ENCODE assay signal across 30 mouse cellular contexts in the genomic region with DNA sequence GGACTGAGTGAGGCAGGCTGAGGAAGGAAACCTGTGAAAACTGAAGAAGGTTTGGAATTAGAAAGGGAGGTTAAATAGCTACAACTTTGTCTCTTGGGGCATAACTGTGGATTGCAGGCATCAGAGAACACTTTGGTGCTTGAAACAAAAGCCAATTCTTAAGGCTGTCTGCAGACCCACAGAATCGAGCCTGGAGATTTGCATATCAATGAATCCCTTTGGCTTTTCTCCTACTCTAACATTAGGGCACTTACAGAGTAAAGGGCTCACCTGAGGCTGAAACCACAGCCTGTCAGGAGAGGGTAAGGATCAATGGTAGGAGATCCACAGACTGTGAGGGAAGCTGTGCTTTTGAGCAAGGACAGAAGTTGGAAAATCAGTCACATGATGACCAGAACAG. TPM values are rescaled to one million over a fixed set of nuclear protein-coding genes. Genes with fewer than 3 reads are reported as not detected.
DNase-seq lines count a peak whose midpoint lies in the region; ATAC-seq and TF ChIP-seq lines count a peak whose summit lies in the region.
"Had no signal": no experiment of that assay in that cellular context is flagged by ENCODE, and none has a peak within 500 bp of the region (broad histone marks: within the 10 kb centered on the region; RNA-seq: fewer than 3 reads in every experiment).

No protein-coding gene starts in this region.

- no peak for ATAC-seq in forebrain, postnatal 0 days
- ATAC-seq in intestine, embryonic 15.5 days, result no peak
- no peak for ATAC-seq in inflammation-experienced regulatory T-cells, adult 6 months
- ATAC-seq: CD4-positive, CD25-positive, alpha-beta regulatory T cell, adult 4 months; forebrain, embryonic 13.5 days; forebrain, embryonic 15.5 days; Patski had no signal

- no peak overlapping the region for H3K4me2 ChIP-seq in forebrain, postnatal 0 days (ENCODE audit: low read depth)
- H3K4me2 ChIP-seq in intestine, embryonic 15.5 days (replicated peaks), result no peak overlapping the region
- H3K4me2 ChIP-seq: embryonic facial prominence, embryonic 13.5 days; embryonic facial prominence, embryonic 15.5 days; forebrain, embryonic 13.5 days; forebrain, embryonic 15.5 days had no signal

- peak; percentile 1 for DNase-seq in forebrain, postnatal 0 days
- no peak for DNase-seq in forebrain, embryonic 10.5 days (ENCODE audit: extremely low spot score, low spot score)
- DNase-seq in ES-CJ7 (ENCODE audit: low read depth, low spot score), result peak; percentile 70
- peak; percentile 76 for DNase-seq in R1 (ENCODE audit: low read depth, low spot score)
- DNase-seq in ZHBTc4 (ENCODE audit: low read depth, low spot score), result peak; percentile 75
- DNase-seq in retina, embryonic 14.5 days (ENCODE audit: low spot score), result no peak
- DNase-seq: adrenal gland, adult 2 months; adrenal gland, postnatal 10 days; adrenal gland, postnatal 25 days; B cell, adult 2 months; cerebellum, adult 11-12 months; cerebellum, adult 2 months; cerebellum, adult 9-11 months; cerebellum, postnatal 14 days; cerebellum, postnatal 36 days; embryo, embryonic 11 days had no signal

- H3K9ac ChIP-seq in forebrain, postnatal 0 days, result no peak overlapping the region
- no peak overlapping the region for H3K9ac ChIP-seq in intestine, embryonic 15.5 days
- H3K9ac ChIP-seq: embryonic facial prominence, embryonic 13.5 days; embryonic facial prominence, embryonic 15.5 days; forebrain, embryonic 13.5 days; forebrain, embryonic 15.5 days had no signal

- H3K27me3 ChIP-seq in forebrain, postnatal 0 days (ENCODE audit: insufficient read depth, low read length), result no peaks in the 10 kb centered on the region
- H3K27me3 ChIP-seq in forebrain, embryonic 10.5 days (ENCODE audit: poor library complexity, severe bottlenecking), result no peaks in the 10 kb centered on the region
- H3K27me3 ChIP-seq in intestine, embryonic 15.5 days (replicated peaks), result no peaks in the 10 kb centered on the region
- H3K27me3 ChIP-seq: CH12.LX; embryonic facial prominence, embryonic 13.5 days; embryonic facial prominence, embryonic 15.5 days; forebrain, embryonic 13.5 days; forebrain, embryonic 15.5 days had no signal

- no peaks in the 10 kb centered on the region for H3K9me3 ChIP-seq in forebrain, postnatal 0 days (ENCODE audit: low read length)
- no peaks in the 10 kb centered on the region for H3K9me3 ChIP-seq in forebrain, embryonic 10.5 days
- H3K9me3 ChIP-seq in intestine, embryonic 15.5 days, result no peaks in the 10 kb centered on the region
- H3K9me3 ChIP-seq: embryonic facial prominence, embryonic 13.5 days; embryonic facial prominence, embryonic 15.5 days; forebrain, embryonic 13.5 days; forebrain, embryonic 15.5 days had no signal

- WGBS in forebrain, postnatal 0 days, result 0% methylated on average over 1 of the region's 1 CpGs
- 0% methylated on average over 1 of the region's 1 CpGs for WGBS in forebrain, embryonic 10.5 days
- 32% methylated on average over 1 of the region's 1 CpGs for WGBS in intestine, embryonic 15.5 days

- no peak overlapping the region for H3K4me3 ChIP-seq in forebrain, postnatal 0 days (ENCODE audit: low read depth, low read length)
- H3K4me3 ChIP-seq in forebrain, embryonic 10.5 days, result no peak overlapping the region
- no peak overlapping the region for H3K4me3 ChIP-seq in intestine, embryonic 15.5 days (replicated peaks)
- H3K4me3 ChIP-seq: embryonic facial prominence, embryonic 13.5 days; embryonic facial prominence, embryonic 15.5 days; erythroblast, embryonic 14.5 days; forebrain, embryonic 13.5 days; forebrain, embryonic 15.5 days had no signal

- H3K4me1 ChIP-seq in forebrain, postnatal 0 days (ENCODE audit: insufficient read depth), result no peaks in the 10 kb centered on the region
- H3K4me1 ChIP-seq in forebrain, embryonic 10.5 days, result peaks cover 6% of the 10 kb centered on the region
- H3K4me1 ChIP-seq in intestine, embryonic 15.5 days (replicated peaks), result no peaks in the 10 kb centered on the region
- H3K4me1 ChIP-seq: embryonic facial prominence, embryonic 13.5 days; embryonic facial prominence, embryonic 15.5 days had no signal

- no peaks in the 10 kb centered on the region for H3K36me3 ChIP-seq in forebrain, postnatal 0 days (ENCODE audit: insufficient read depth)
- no peaks in the 10 kb centered on the region for H3K36me3 ChIP-seq in forebrain, embryonic 10.5 days (replicated peaks)
- no peaks in the 10 kb centered on the region for H3K36me3 ChIP-seq in intestine, embryonic 15.5 days
- H3K36me3 ChIP-seq: embryonic facial prominence, embryonic 13.5 days; embryonic facial prominence, embryonic 15.5 days; forebrain, embryonic 15.5 days; G1E had no signal

- no peak for TF ChIP-seq CTCF in forebrain, postnatal 0 days (IDR thresholded peaks at IDR 0.05; ENCODE audit: low read depth)

- no peak overlapping the region for H3K27ac ChIP-seq in forebrain, postnatal 0 days (ENCODE audit: low read depth, low read length)
- H3K27ac ChIP-seq in forebrain, embryonic 10.5 days, result no peak overlapping the region
- no peak overlapping the region for H3K27ac ChIP-seq in intestine, embryonic 15.5 days
- H3K27ac ChIP-seq: embryonic facial prominence, embryonic 13.5 days; embryonic facial prominence, embryonic 15.5 days; forebrain, embryonic 13.5 days; forebrain, embryonic 15.5 days had no signal

RNA-seq across cellular contexts. Expression of gene Oxgr1, which starts 8.8 kb away (rescaled TPM):
- 0.15 and 0.24 TPM in 2 replicates for total RNA-seq in forebrain, postnatal 0 days (2014; rRNA removed)
- polyA plus RNA-seq in forebrain, postnatal 0 days (2015; fragmentation: Nextera tagmentation; extraction: Ambion mirVana), result 0.07 and 0.10 TPM in 2 replicates
- not detected in 2 replicates for polyA plus RNA-seq in forebrain, embryonic 10.5 days (2016; fragmentation: Nextera tagmentation; extraction: Ambion mirVana)
- 0.05 TPM in 1 of 2 replicates, not detected in the other for polyA plus RNA-seq in intestine, embryonic 15.5 days (2015; fragmentation: Nextera tagmentation; extraction: Ambion mirVana)
- polyA plus RNA-seq in inflammation-experienced regulatory T-cells, adult 6 months (2017; shearing (Covaris generic)), result not detected
- total RNA-seq: adrenal gland, adult 2 months; adrenal gland, postnatal 10 days; adrenal gland, postnatal 25 days; CH12.LX; common myeloid progenitor, adult 5-6 weeks had no signal
- polyA plus RNA-seq: adrenal gland, adult 2 months; CD4-positive, CD25-positive, alpha-beta regulatory T cell, adult 4 months; embryonic facial prominence, embryonic 11.5 days; embryonic facial prominence, embryonic 13.5 days; embryonic facial prominence, embryonic 15.5 days; erythroblast, embryonic 14.5 days; forebrain, embryonic 11.5 days; forebrain, embryonic 13.5 days; forebrain, embryonic 15.5 days; G1E had no signal

Comparison
In these comparisons a context has a peak if more than half of its experiments do, and no peak if none do; other contexts are left out.
1. DNase-seq: peak in forebrain, postnatal 0 days (single experiment), ES-CJ7 (single experiment), R1 (single experiment) and ZHBTc4 (single experiment); none in forebrain, embryonic 10.5 days (single experiment) and retina, embryonic 14.5 days (single experiment).